Mouse (Mus musculus): Measurements from ENCODE around the gene Hist1h2ae. TPM values are rescaled to one million over a fixed set of nuclear protein-coding genes. Genes with fewer than 3 reads are reported as not detected.
"Not testable (repeated sequence)": the region's sequence is repeated elsewhere in the genome, so short reads cannot be mapped to it uniquely, and the experiment has no call there.

The Hist1h2ae gene
- polyA plus RNA-seq, 1 experiment = 23.9 TPM

DNA sequence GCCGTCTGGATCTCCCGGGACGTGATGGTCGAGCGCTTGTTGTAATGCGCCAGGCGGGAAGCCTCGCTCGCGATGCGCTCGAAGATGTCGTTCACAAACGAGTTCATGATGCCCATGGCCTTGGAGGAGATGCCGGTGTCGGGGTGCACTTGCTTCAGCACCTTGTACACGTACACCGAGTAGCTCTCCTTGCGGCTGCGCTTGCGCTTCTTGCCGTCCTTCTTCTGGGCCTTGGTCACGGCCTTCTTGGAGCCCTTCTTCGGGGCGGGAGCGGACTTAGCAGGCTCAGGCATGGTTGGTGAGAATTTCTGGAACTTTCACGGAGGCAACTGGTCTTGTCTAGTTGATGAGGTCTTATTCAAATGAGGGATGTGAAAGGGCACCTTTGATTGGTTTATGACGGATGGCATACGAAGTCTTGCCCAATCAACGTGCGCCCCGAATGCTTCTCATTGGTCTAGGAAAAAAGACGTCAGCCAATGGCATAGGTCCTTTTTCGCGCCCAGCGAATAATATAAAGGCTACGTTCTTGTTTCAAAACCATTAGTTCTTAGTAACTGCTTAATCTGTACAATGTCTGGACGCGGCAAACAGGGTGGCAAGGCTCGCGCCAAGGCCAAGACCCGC, 3.0 kb upstream of the Hist1h2ae start, which contains the start of the genes Hist1h2bf and Hist1h2ad:
Gene Hist1h2bf (minus strand): TSS at position 299 of the 627 bp plus-strand sequence.
Gene Hist1h2ad (plus strand): TSS at position 484 of the 627 bp plus-strand sequence.
- under 1% methylated on average over 42 of the region's 42 CpGs for WGBS
- H3K4me1 ChIP-seq (ENCODE audit: control insufficient read depth, insufficient read depth, low read length) = not testable (repeated sequence)

DNA sequence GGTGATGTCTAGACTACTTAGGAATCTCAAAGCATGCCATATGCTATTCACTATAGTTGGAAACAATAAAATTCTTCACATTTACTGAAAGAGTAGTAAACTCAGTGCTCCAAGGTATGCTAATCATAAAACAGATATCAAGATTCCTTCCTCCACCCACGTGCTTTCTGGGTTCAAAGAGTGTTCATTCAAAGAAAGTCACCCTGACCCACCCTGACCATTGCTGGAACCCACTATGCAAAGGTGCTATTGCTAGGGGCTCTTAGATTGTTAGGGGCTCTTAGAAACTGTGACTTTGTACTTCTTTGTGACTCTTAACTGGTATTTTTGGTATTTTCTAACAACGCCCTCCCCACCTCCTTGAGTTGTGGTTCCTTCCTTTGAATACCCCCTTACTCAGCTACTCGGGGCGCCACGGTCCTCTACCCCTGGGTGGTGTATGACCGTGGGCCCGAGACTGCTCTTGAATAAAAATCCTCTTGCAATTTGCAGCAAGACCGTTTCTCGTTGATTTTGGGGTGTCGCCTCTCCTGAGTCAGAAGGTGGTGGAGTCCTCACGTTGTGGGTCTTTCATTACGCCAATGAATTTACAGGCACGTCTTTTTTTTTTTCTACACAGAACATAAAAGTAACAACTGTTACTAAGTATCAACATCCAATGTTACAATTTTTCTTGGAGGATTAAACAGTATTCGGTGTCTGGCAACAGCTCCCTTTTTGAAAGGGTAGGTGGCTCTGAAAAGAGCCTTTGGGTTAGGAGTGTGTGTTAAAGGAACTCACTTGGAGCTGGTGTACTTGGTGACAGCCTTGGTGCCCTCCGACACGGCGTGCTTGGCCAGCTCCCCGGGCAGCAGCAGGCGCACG, 2.2 kb upstream of the Hist1h2ae start:
- Histone ChIP-seq H3K4me3 (replicated peaks; ENCODE audit: control insufficient read depth, low read depth, low read length) (peak overlapping the region; percentile 41), H3K27ac (ENCODE audit: control insufficient read depth, insufficient read depth, low read depth, low read length, poor library complexity) (peak overlapping the region; percentile 96)
- H3K4me1 ChIP-seq (ENCODE audit: control insufficient read depth, insufficient read depth, low read length) = not testable (repeated sequence)
- WGBS = 6% methylated on average over 20 of the region's 20 CpGs

More for the DNA sequence above, 3.0 kb upstream of the Hist1h2ae start, which contains the start of the genes Hist1h2bf and Hist1h2ad:
- TF ChIP-seq POLR2A (IDR thresholded peaks at IDR 0.05; ENCODE audit: borderline replicate concordance, control insufficient read depth, low read depth, low read length) = peak; percentile 93; the same call in 1 of the 2 replicates
- H3K4me3 ChIP-seq (replicated peaks; ENCODE audit: control insufficient read depth, low read depth, low read length) = peak within 1 kb of the TSS; percentile 45
- peak within 1 kb of the TSS; percentile 96 for H3K27ac ChIP-seq (ENCODE audit: control insufficient read depth, insufficient read depth, low read depth, low read length, poor library complexity)

DNA sequence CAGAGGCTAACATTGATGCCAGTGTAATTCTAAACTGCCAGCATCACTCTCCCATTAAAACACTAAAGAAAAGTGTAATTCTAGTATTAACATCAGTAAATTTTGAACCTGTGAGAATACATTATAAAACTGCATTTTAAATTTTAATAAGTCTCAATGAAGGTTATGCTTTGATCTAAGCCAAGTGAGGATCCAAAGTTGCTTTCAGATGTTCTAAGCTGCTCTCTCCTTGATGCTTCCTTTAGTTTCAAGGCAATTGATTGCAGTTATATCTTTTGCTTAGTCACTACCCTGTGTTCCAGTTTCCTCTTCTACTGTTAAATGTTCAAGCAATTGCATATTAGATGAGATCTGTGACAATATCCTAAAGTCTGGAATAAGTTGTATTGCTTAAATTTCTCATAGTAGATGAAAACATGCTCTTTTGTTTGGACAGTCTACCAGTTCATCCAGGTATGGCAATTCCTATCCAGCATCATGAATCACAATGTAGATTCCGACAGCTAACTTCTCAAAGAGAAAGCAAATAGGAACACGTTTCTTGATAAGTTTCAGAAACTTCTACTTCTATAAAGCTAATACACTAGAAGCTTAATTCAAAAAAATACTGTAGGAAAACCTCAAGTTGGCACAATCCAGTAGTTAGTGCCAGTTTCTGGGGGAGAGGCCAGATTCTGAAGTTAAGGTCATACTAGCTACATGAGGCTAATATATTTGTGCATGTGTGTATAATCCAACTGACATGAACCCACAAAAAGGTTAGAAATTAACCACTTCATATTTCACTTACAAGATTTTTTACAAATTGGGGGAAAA, 1.4 kb upstream of the Hist1h2ae start:
- H3K4me3 ChIP-seq (replicated peaks; ENCODE audit: control insufficient read depth, low read depth, low read length) = peak overlapping the region; percentile 54
- 30% methylated on average over 2 of the region's 2 CpGs for WGBS
- no peaks in the 10 kb centered on the region; the same call in 1 of the 2 replicates for H3K4me1 ChIP-seq (ENCODE audit: control insufficient read depth, insufficient read depth, low read length)
- TF ChIP-seq POLR2A (IDR thresholded peaks at IDR 0.05; ENCODE audit: borderline replicate concordance, control insufficient read depth, low read depth, low read length) (no peak), CTCF (IDR thresholded peaks at IDR 0.05; ENCODE audit: control insufficient read depth, insufficient read depth, low read length) (no peak)
- H3K27ac ChIP-seq (ENCODE audit: control insufficient read depth, insufficient read depth, low read depth, low read length, poor library complexity) = no peak overlapping the region

DNA sequence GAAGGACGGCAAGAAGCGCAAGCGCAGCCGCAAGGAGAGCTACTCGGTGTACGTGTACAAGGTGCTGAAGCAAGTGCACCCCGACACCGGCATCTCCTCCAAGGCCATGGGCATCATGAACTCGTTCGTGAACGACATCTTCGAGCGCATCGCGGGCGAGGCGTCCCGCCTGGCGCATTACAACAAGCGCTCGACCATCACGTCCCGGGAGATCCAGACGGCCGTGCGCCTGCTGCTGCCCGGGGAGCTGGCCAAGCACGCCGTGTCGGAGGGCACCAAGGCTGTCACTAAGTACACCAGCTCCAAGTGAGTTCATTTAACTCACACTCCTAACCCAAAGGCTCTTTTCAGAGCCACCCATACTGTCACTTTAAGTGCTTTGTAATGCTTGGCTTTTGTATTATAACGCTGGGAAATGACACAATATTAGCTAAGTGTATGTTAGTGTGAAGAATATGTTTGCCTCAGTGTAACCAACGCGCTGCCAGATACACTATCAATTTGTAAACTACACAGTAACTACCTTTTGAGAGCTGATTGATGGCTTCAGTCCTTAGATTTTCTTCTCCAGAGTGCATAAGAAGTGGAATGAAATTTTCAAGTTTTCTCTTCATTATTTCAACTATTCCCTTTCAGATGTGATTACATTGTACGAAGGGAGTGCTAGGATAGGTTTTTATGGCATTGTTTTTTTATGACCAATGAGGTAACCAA, 641 bp upstream of the Hist1h2ae start:
- TF ChIP-seq POLR2A (IDR thresholded peaks at IDR 0.05; ENCODE audit: borderline replicate concordance, control insufficient read depth, low read depth, low read length) = peak; percentile 98; the same call in 1 of the 2 replicates
- under 1% methylated on average over 17 of the region's 34 CpGs for WGBS

DNA sequence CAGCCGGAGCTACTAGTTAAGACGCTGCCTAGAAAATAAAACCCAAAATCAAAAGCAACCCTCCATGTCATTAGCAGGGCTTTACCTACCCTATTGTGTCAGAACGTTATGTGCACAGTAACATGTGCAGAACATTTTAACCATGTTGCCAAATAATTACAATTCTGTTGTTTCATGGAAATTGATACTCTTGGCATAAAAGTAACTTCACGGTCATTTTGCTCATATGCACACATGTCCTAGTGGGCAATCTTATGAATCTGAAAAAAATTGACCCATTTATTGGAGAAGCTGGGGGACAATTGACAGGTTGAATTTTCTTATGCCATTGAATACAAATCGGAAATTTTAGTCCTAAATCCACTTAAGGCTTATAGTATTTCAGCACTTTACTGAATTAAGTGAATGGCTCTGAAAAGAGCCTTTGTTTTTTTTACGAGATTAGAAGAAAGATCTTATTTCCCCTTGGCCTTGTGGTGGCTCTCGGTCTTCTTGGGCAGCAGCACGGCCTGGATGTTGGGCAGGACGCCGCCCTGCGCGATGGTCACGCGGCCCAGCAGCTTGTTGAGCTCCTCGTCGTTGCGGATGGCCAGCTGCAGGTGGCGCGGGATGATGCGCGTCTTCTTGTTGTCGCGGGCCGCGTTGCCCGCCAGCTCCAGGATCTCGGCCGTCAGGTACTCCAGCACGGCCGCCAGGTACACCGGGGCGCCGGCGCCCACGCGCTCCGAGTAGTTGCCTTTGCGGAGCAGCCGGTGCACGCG, 579 bp downstream of the Hist1h2ae start:
- 2% methylated on average over 27 of the region's 41 CpGs for WGBS
- peak overlapping the region; percentile 43 for H3K4me3 ChIP-seq (replicated peaks; ENCODE audit: control insufficient read depth, low read depth, low read length)
- peak overlapping the region; percentile 99 for H3K27ac ChIP-seq (ENCODE audit: control insufficient read depth, insufficient read depth, low read depth, low read length, poor library complexity)
- H3K4me1 ChIP-seq (ENCODE audit: control insufficient read depth, insufficient read depth, low read length) = not testable (repeated sequence)

More for the DNA sequence above, 641 bp upstream of the Hist1h2ae start:
- H3K4me3 ChIP-seq (replicated peaks; ENCODE audit: control insufficient read depth, low read depth, low read length) = peak overlapping the region; percentile 59
- H3K4me1 ChIP-seq (ENCODE audit: control insufficient read depth, insufficient read depth, low read length) = not testable (repeated sequence)
- H3K27ac ChIP-seq (ENCODE audit: control insufficient read depth, insufficient read depth, low read depth, low read length, poor library complexity) = peak overlapping the region; percentile 97

DNA sequence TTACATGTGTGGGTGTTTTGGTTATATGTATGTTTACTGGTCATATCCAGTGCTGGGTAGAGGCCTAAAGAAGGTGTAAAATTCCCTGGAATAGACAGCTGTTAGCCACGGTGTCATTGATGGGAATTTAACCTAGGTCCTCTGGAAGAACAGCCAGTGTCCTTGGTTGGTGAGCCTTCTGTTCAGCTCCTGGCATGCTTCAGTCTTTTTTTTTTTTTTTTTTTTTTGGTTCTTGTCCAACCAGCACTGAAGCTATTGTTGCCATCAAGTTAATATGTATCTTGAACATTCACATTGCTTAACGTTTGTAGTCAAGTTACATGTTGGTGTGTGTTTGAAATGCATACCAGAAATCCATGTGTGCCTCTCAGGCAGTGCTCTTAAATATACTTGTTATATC, 6.5 kb downstream of the Hist1h2ae start:
- Histone ChIP-seq H3K27ac (ENCODE audit: control insufficient read depth, insufficient read depth, low read depth, low read length, poor library complexity) (no peak overlapping the region), H3K4me1 (ENCODE audit: control insufficient read depth, insufficient read depth, low read length) (no peaks in the 10 kb centered on the region; the same call in 1 of the 2 replicates), H3K4me3 (replicated peaks; ENCODE audit: control insufficient read depth, low read depth, low read length) (no peak overlapping the region)
- TF ChIP-seq POLR2A (IDR thresholded peaks at IDR 0.05; ENCODE audit: borderline replicate concordance, control insufficient read depth, low read depth, low read length) = no peak
- TF ChIP-seq CTCF (IDR thresholded peaks at IDR 0.05; ENCODE audit: control insufficient read depth, insufficient read depth, low read length) = no peak
- WGBS = 84% methylated on average over 2 of the region's 2 CpGs

DNA sequence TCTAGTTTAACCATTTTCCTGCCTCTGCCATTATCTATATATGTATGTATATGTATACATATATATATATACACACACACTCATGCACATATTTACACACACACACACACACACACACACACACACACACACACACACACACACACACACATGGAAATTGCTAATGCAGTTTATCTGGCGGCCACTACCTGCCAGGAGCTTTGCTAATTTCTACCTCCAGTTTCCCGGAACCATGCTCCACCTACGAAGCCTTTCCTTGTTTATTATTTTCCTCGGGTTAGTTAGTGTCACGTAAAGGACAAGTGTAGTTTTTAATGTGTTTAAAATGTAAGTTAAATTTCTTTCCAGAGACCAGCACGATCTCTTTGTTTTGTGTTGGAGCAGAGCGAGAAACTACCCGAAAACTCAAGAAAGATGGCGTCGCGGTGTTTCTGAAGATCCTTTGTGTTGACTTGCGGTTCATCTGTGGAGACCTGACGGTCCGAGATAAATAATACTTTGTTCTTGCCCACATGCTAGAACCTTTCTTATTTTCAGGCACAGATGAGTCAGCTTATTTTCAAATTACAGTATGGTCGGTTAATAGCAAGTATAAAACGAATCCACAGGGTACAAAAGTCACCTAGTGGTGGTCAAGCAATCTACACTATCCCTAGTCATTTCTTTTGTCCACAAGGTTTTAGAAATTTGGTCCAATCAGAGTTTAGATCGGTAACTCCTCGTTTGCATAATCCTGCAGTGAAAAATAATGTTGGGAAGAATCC, 8.1 kb downstream of the Hist1h2ae start:
- H3K4me1 ChIP-seq (ENCODE audit: control insufficient read depth, insufficient read depth, low read length) = no peaks in the 10 kb centered on the region; the same call in 1 of the 2 replicates
- H3K4me3 ChIP-seq (replicated peaks; ENCODE audit: control insufficient read depth, low read depth, low read length) = peak overlapping the region; percentile 55
- peak overlapping the region; percentile 80 for H3K27ac ChIP-seq (ENCODE audit: control insufficient read depth, insufficient read depth, low read depth, low read length, poor library complexity)
- 2% methylated on average over 18 of the region's 18 CpGs for WGBS
- TF ChIP-seq CTCF (IDR thresholded peaks at IDR 0.05; ENCODE audit: control insufficient read depth, insufficient read depth, low read length) (no peak), POLR2A (IDR thresholded peaks at IDR 0.05; ENCODE audit: borderline replicate concordance, control insufficient read depth, low read depth, low read length) (no peak)

All from bone marrow, adult 2 months (tissue).